Mouse (Mus musculus): ENCODE data around the gene Lrp10.

- TF ChIP-seq CTCF (IDR thresholded peaks at IDR 0.05; ENCODE audit: extremely low read depth, insufficient read depth, insufficient read length, insufficient replicate concordance) (no peak), POLR2A (IDR thresholded peaks at IDR 0.05; ENCODE audit: low read depth, low read length) (no peak)
Measured at GRCm38 (mm10) chr14:54477172-54477909, 13.4 kb downstream of the Lrp10 start.

Measured in spleen, adult 2 months (tissue).